Mouse (Mus musculus) CD8-positive naive resting alpha-beta T cell, adult 57 days (primary cell): ENCODE results near the gene Olfr458. TPM values are rescaled to one million over a fixed set of nuclear protein-coding genes. Genes with fewer than 3 reads are reported as not detected.

Source experiments
- total RNA-seq: library from RNA; stranded (reverse); gene quantifications from one replicate; pipeline ENCODE4 v1.2.4, GENCODE M21; 2023

Olfr458 gene
- total RNA-seq = not detected

DNA sequence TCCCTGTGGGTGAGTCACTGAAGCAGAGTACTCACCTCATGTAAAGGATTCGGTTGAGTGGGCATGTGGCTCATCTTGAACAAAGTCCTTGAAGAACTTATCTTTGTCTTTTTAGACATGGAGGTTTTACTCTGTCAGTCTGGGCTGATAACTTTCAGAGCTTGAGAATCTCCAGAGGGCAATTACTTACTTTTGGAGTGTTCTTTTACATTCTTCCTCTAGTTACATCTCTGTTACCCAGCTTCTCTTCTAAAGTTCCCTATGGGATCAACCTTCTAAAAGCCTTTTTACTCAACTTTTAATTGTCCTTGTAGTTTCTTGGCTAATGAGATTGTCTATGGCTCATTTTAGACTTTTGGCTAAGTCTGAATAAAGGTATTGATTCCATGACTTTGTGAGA is at the start of gene Olfr458:
TSS of gene Olfr458 (minus strand) at position 101 of the 400 bp plus-strand sequence.

DNA sequence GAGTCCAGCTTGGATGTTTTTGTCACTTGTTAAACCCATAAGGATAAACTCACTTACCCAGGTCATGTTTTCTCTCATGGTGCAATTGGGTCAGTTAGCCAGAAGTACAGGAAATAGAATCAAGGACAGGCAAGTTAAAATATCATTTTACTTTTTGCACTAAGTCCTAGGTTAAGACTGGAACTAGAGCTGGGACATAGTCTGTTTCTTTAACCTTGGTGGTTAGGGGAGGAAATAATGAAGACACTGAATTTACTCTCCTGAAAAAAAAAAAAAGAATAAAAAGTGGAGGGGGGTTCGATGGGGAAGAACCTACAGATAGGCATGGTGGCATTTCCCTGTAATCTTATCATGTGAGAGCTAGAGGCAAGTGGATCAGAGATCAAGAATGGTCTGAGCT is 22.1 kb upstream of the Olfr458 start, which contains the start of gene Olfr456:
TSS of gene Olfr456 (minus strand) at position 101 of the 400 bp plus-strand sequence.

DNA sequence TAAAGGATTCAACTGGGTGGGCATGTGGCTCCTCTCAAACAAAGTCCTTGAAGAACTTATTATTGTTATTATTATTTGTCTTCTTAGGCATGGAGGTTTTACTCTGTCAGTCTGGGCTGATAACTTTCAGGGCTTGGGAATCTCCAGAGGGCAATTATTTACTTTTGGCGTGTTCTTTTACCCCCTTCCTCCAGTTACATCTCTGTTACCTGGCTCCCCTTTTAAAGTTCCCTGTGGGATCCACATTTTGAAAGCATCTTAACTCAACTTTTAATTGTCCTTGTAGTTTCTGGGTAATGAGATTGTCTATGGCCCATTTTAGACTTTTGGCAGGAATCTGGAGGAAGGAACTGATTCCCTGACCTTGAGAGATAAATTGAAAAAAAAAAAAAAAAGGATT is 11.2 kb upstream of the Olfr458 start, which contains the start of gene Olfr457:
TSS of gene Olfr457 (minus strand) at position 101 of the 400 bp plus-strand sequence.

DNA sequence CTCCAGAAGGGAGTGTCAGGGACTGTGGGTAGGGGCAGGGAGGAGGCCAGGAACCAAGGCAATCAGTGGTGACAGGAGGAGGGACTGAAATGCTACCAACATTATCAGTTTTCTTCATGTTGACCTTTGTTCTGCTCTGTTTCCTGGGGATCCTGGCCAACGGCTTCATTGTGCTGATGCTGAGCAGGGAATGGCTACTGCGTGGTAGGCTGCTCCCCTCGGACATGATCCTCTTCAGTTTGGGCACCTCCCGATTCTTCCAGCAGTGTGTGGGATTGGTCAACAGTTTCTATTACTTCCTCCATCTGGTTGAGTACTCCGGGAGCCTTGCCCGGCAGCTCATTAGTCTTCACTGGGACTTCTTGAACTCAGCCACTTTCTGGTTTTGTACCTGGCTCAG is 30.6 kb downstream of the Olfr458 start, which contains the start of gene Tas2r126:
TSS of gene Tas2r126 (plus strand) at position 90 of the 400 bp plus-strand sequence.

Other genes with a start within 250 kb of the Olfr458 start
- gene Tas2r144, start 249.9 kb downstream of the Olfr458 start, total RNA-seq = not detected
- 8.5 TPM for gene Gstk1, start 219.3 kb downstream of the Olfr458 start, total RNA-seq
- gene Tmem139, start 203.2 kb downstream of the Olfr458 start, total RNA-seq = not detected
- 57.6 TPM for gene Casp2, start 200.2 kb downstream of the Olfr458 start, total RNA-seq
- gene Clcn1, start 178.5 kb downstream of the Olfr458 start, total RNA-seq = 0.64 TPM
- gene Fam131b, start 140.6 kb downstream of the Olfr458 start, total RNA-seq = 0.21 TPM
- gene Zyx, start 115.6 kb downstream of the Olfr458 start, total RNA-seq = 196 TPM
- gene Epha1, start 91.9 kb downstream of the Olfr458 start, total RNA-seq = not detected
- 0.83 TPM for gene Tas2r143, start 65.0 kb downstream of the Olfr458 start, total RNA-seq
- 0.98 TPM for gene Tas2r135, start 59.8 kb downstream of the Olfr458 start, total RNA-seq
- gene Tas2r126, start 30.7 kb downstream of the Olfr458 start, total RNA-seq = not detected
- gene Olfr457, start 11.1 kb upstream of the Olfr458 start, total RNA-seq = not detected
- not detected for gene Olfr456, start 22.0 kb upstream of the Olfr458 start, total RNA-seq
- gene Olfr455, start 82.4 kb upstream of the Olfr458 start, total RNA-seq = not detected
- not detected for gene Tcaf3, start 132.5 kb upstream of the Olfr458 start, total RNA-seq
- not detected for gene Tcaf2, start 180.1 kb upstream of the Olfr458 start, total RNA-seq
- gene Tcaf1, start 244.9 kb upstream of the Olfr458 start, total RNA-seq = not detected